Mouse (Mus musculus) frontal cortex, postnatal 14 days (tissue): ENCODE results near the gene Abcc12.

ENCODE experiments used
- DNase-seq, 2 experiments: peaks; one replicate each; pipeline ENCODE4 v3.0.0; 2022; ENCODE audit warnings: low spot score in 2 of 2

Abcc12 gene

GRCm38 (mm10) chr8:86512886-86513285 is 67.6 kb downstream of the Abcc12 start:
- DNase-seq: no peak

- DNase-seq: no peak
These were observed 68.2 kb downstream of the Abcc12 start for GRCm38 (mm10) chr8:86512131-86512792.

DNA sequence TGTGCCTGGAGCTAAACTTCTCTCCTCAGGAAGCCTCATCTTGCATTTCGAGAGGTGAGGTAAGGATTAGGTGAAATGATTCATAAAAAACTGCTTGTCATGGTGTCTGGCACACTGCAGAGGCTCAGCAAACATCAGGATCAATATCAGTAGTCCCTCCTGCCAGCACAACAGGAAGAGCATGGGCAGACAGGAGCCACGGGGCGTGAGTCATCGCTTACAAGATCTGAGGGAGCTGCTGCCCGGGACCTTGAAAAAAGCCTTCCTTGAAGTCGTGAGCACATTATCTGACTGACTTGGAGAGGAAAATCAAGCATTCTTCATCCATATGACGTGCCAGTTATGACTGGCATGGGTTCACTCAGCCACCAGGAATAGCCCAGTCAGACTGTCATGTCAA is 79.1 kb downstream of the Abcc12 start:
- no peak for DNase-seq

DNA sequence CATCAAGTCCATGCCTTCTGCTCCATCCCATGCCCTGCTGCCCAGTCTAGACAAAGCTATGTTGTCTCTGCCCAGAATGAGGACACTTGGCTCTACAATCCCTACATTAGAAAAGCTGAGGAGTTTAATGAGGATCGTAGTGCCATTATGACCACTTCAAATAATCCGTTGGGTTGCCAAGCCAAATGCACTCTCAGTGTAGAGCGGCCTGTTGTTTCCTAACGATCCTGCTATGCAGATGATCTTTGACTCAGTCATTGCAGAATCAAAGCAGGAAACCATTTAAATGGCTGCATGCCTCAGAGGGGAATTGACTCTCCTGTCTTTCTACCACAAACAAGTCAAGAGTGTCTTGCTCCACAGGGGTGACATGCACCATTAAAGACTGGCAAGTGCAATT is 85.4 kb downstream of the Abcc12 start:
- DNase-seq: no peak

DNA sequence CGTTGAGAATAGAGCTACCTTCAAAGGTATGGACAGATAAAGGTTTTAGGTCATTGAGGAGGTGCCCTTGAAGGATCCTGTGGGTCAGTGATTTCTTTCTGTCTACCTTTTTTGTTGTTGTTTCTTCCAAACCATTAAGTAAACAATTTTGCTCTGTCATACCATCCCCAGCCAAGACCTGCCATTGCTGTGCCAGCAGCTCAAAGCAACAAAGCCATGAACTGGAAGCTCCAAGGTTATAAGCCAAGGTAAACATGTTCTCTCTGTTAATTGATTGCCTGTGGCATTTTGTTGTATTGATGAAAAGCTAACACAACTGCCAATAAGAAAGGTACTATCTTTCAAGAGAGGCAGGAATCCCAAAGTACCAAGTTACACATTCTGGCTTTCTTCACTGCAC is 86.6 kb downstream of the Abcc12 start:
- no peak for DNase-seq

- no peak for DNase-seq
These were observed 95.1 kb downstream of the Abcc12 start for GRCm38 (mm10) chr8:86485411-86485810.

GRCm38 (mm10) chr8:86484244-86484643 is 96.2 kb downstream of the Abcc12 start:
- DNase-seq: no peak

DNA sequence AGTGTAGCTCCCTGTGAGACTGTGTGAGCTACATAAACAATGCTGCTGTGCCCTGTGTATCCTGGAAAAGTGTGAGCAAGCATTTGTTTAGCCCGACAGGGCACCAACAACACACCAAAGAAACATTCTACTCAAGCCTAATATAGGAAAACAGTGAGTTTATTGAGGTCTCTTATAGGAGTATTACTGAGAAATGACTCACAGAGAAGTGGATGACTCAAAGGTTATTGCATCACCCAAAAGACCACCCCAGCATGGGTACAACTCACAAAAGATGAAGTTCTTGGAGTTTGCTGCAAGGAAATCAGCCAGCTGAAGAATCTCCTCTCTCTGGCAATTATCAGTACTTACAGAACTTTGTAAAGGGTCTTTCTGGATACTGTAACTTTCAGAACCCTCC is 98.4 kb downstream of the Abcc12 start:
- no peak for DNase-seq

DNA sequence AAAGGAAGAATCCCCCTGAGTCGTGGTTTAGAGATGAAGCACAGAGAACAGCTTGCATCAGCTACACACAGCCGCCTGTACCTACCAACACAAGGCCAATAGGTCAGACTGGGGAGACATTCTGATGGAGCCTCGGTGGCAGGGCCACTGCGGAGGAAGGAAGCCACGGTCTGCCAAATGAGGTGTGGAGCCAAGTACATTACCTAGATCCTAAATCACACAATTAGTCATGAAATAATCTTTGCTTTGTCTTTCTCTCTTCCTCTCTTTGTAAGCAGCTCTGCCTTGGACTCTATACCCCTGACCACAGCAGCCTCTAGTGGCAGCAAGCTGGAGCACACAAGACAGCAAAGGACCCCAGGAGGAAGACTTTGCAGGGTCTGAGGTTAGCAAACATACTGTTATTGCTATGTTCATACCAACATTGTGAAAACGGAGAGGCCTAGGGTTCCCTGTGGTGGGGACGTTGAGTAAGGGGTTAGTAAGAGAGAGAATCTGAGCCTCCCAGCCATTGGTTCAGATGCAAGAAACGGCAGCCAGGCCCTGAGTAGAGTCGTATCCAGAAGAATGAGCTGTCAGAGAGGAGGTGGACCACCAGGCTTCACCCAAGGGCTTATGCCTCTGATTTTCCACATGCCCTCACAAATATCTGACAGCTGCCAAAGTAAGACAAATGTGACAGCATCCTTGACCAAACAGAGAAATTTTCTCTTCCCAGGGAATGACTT is 104.6 kb downstream of the Abcc12 start:
- DNase-seq: peak; percentile 37 to 39

DNA sequence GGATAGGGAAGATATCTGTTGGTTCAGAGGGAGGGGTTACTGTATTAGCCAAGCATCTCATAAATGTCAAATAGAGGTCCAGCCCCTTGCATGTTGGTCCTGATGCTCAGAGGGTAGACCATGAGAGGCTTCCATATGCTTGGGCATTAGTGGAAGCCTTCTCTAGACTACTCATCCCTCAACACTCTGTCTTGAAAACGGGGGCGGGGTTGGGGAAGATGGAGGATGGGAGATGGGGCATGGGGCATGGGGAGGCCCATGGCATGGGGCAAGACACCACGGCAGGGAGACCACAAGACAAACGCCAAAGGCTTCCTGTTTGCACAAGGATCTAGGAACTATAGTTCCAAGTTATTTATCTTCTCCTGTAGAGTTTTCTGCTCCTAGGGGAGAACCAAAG is 106.0 kb downstream of the Abcc12 start:
- no peak for DNase-seq

- no peak for DNase-seq
These were observed 107.4 kb downstream of the Abcc12 start for GRCm38 (mm10) chr8:86473121-86473520.

GRCm38 (mm10) chr8:86470717-86471116 is 109.8 kb downstream of the Abcc12 start:
- no peak for DNase-seq

DNA sequence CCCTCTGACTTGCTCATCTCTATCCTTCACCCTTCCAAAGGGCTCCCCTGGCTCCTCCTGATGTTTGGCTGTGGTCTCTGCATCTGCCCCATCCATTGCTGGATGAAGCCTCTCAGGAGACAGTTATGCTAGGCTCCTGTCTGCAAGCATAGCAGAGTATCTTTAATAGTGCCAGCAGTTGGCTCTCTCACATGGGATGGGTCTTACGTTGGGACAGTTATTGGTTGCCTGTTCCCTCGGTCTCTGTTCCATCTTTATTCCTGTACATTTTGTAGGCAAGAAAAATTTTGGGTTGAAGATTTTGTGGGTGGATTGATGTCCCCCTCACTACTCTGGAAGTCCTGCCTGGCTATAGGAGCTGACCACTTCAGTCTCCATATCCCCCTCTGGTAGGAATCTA is 117.3 kb downstream of the Abcc12 start:
- DNase-seq: no peak

GRCm38 (mm10) chr8:86460372-86460771 is 120.1 kb downstream of the Abcc12 start:
- no peak for DNase-seq

GRCm38 (mm10) chr8:86453697-86454480 is 126.6 kb downstream of the Abcc12 start:
- no peak for DNase-seq

DNA sequence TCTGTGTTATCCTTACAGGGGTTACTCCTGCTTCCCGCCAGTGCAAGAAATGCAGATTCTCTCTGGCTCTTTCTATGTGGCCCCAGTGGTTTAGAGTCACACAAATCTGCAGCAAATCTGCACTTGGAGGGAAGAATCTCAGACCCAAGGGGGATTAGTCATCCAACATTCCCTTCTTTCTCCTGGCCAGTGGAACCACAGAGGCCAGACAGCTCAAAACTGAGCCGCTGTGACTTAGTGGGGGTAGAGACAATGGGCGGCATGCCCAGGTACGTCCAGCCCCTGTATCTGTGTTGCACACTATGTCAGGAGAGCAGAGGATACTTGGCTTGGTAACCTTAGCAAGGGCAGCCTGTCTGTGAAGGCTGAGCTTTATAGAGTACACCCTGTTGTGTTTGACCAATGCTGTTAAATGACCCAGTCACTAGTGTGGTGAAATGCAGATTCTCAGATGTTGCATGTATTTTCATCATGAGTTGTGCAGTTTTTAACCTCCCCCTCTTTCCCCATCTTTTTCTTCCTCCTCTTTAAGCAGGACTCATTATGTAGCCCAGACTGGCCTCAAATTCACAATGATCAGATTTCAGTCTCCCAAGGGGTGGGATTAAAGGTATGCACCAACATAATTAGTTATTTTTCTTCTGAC is 130.5 kb downstream of the Abcc12 start:
- DNase-seq: no peak

- DNase-seq: no peak
These were observed 135.0 kb downstream of the Abcc12 start for GRCm38 (mm10) chr8:86445516-86445915.

- no peak for DNase-seq
These were observed 136.7 kb downstream of the Abcc12 start for GRCm38 (mm10) chr8:86443744-86444143.

DNA sequence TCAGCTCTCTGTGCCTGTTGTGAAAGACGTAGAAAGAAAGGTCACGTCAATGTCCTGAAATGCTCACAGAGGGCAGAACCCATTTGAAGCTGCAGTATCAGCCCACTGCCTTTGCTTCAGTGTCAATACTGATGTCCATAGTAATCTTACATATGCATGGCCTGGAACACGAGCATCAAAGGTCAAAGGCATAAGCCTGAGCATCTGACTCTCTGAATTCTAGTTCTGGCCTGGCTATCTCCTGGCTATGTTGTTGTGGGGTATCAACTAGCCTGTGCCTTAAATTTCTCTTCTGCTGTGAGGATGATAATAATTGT is 141.5 kb downstream of the Abcc12 start:
- DNase-seq: no peak

DNA sequence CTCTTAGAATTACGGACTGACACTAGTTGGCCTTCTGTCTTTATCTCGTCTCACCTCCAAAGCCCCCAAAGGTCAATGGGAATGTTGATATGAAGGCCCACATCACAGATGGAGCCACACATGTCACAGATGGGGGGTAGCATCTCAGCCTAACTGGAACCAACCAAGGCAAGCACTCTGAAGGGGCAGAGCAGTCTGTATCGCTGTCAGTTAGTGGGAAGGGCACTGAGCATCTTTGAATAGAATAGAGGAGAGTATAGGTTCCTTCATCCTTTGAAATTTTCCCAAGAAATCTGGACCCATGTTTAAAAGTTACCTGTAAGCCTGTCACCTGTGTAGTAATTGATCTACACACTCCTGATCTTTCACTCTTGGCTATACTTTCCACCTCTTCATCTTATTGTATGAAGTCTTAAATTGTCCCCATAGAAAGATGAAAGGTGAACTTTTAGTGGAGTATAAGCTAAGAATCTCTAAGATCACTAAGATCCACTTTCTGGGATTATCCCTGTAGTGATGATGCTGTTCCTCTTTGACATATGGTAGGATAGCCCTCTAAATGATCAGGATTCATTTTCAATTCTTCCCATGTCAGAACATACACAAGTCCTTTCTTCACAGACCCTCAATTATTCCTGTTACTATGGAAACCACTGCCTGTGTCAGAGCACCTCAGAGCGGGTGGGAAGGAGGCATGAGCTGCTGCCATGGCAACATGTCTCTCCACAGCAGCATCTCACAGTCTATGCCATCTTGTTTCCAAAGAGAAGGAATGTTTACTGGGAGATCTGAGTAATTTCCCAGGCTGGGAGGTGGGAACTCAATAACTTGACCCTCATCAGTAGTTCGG is 142.1 kb downstream of the Abcc12 start:
- DNase-seq: peak; percentile 48 to 67

GRCm38 (mm10) chr8:86437418-86437817 is 143.1 kb downstream of the Abcc12 start:
- peak in 1 of 2 experiments; percentile 28 for DNase-seq
